ENCODE assay signal across 8 mouse cellular contexts in the genomic region with DNA sequence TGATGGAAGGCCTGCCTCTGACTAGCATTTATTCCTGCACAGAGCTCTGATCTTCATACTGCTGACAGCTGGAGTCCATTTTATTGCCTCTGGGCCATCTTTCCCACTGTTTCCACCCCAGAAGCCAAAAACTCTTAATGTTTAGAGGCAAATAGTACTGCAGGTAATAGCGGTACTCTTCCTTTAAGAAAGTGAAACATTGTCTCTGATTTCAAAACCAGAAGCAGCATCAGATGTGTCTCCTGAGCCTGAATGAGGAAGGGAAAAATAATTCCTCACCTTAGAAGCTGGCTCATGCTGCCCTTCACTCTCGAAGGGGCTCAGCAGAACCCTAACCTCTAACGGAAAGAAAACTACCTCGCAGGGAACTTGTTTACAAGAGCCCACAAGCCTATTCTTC. TPM values are rescaled to one million over a fixed set of nuclear protein-coding genes. Genes with fewer than 3 reads are reported as not detected.
DNase-seq lines count a peak whose midpoint lies in the region; ATAC-seq and TF ChIP-seq lines count a peak whose summit lies in the region.

No protein-coding gene starts in this region.

- H3K36me3 ChIP-seq in forebrain, embryonic 12.5 days (replicated peaks), result peaks cover 41% of the 10 kb centered on the region
- no peaks in the 10 kb centered on the region for H3K36me3 ChIP-seq in forebrain, postnatal 0 days (ENCODE audit: insufficient read depth)
- H3K36me3 ChIP-seq in kidney, embryonic 15.5 days, result peaks cover 47% of the 10 kb centered on the region
- H3K36me3 ChIP-seq in ES-E14 (ENCODE audit: control insufficient read depth, insufficient read depth, low read length, poor library complexity, severe bottlenecking), result peaks cover 12% of the 10 kb centered on the region; the same call in 1 of the 2 replicates
- H3K36me3 ChIP-seq in limb, embryonic 11.5 days (ENCODE audit: control insufficient read depth, insufficient read depth, low read length), result peaks cover 35% of the 10 kb centered on the region

- no peak for DNase-seq in forebrain, postnatal 0 days
- no peak for DNase-seq in kidney, postnatal 4 days
- no peak for DNase-seq in ES-E14 (ENCODE audit: low read depth, low spot score)
- DNase-seq in limb, embryonic 11.5 days (ENCODE audit: low spot score), result no peak
- no peak for DNase-seq in layer of hippocampus, postnatal 10 days (ENCODE audit: low spot score in 2 of 2)

- no peak overlapping the region for H3K4me2 ChIP-seq in forebrain, embryonic 12.5 days
- no peak overlapping the region for H3K4me2 ChIP-seq in forebrain, postnatal 0 days (ENCODE audit: low read depth)
- peak overlapping the region; percentile 71 for H3K4me2 ChIP-seq in kidney, embryonic 15.5 days
- H3K4me2 ChIP-seq in limb, embryonic 11.5 days (ENCODE audit: low read depth, severe bottlenecking), result 0 out of 2 replicates have a peak overlapping the region, but pooled peaks have one; percentile 58

- no peak overlapping the region for H3K27ac ChIP-seq in forebrain, embryonic 12.5 days
- H3K27ac ChIP-seq in forebrain, postnatal 0 days (ENCODE audit: low read depth, low read length), result no peak overlapping the region
- H3K27ac ChIP-seq in kidney, embryonic 15.5 days, result no peak overlapping the region
- peak overlapping the region; percentile 1; the same call in 1 of the 2 replicates for H3K27ac ChIP-seq in ES-E14 (ENCODE audit: insufficient read depth, low read depth, low read length, poor library complexity, severe bottlenecking)
- H3K27ac ChIP-seq in limb, embryonic 11.5 days (replicated peaks; ENCODE audit: low read depth, low read length), result no peak overlapping the region

- peak overlapping the region; percentile 71 for H3K4me3 ChIP-seq in forebrain, embryonic 12.5 days (replicated peaks)
- H3K4me3 ChIP-seq in forebrain, postnatal 0 days (ENCODE audit: low read depth, low read length), result no peak overlapping the region
- H3K4me3 ChIP-seq in kidney, embryonic 15.5 days (replicated peaks), result peak overlapping the region; percentile 80
- H3K4me3 ChIP-seq in ES-E14 (ENCODE audit: insufficient read depth in 1 of 2, low read depth in 1 of 2, low read length in 2 of 2, poor library complexity in 1 of 2, severe bottlenecking in 1 of 2), result peak overlapping the region; percentile 78 to 96
- no peak overlapping the region for H3K4me3 ChIP-seq in limb, embryonic 11.5 days (ENCODE audit: low read depth, low read length)

- no peak for TF ChIP-seq CTCF in forebrain, postnatal 0 days (IDR thresholded peaks at IDR 0.05; ENCODE audit: low read depth)

- peaks cover 8% of the 10 kb centered on the region; the same call in 1 of the 2 replicates for H3K4me1 ChIP-seq in forebrain, embryonic 12.5 days
- H3K4me1 ChIP-seq in forebrain, postnatal 0 days (ENCODE audit: insufficient read depth), result no peaks in the 10 kb centered on the region
- H3K4me1 ChIP-seq in kidney, embryonic 15.5 days, result peaks cover 7% of the 10 kb centered on the region; the same call in 1 of the 2 replicates
- H3K4me1 ChIP-seq in ES-E14 (ENCODE audit: control insufficient read depth in 2 of 2, insufficient read depth in 2 of 2, low read length in 2 of 2, poor library complexity in 1 of 2), result peaks cover 0 to 5% of the 10 kb centered on the region in 2 experiments; a peak in 2 of 4 replicates
- H3K4me1 ChIP-seq in limb, embryonic 11.5 days (ENCODE audit: control insufficient read depth, insufficient read depth, low read length), result no peaks in the 10 kb centered on the region

- H3K27me3 ChIP-seq in forebrain, embryonic 12.5 days, result no peaks in the 10 kb centered on the region
- H3K27me3 ChIP-seq in forebrain, postnatal 0 days (ENCODE audit: insufficient read depth, low read length), result no peaks in the 10 kb centered on the region
- no peaks in the 10 kb centered on the region for H3K27me3 ChIP-seq in kidney, embryonic 15.5 days
- no peaks in the 10 kb centered on the region for H3K27me3 ChIP-seq in limb, embryonic 11.5 days (ENCODE audit: control insufficient read depth, insufficient read depth, low read length)

- peaks cover 36% of the 10 kb centered on the region for H3K9me3 ChIP-seq in forebrain, embryonic 12.5 days
- H3K9me3 ChIP-seq in forebrain, postnatal 0 days (ENCODE audit: low read length), result no peaks in the 10 kb centered on the region
- H3K9me3 ChIP-seq in kidney, embryonic 15.5 days (replicated peaks), result peaks cover 40% of the 10 kb centered on the region
- no peaks in the 10 kb centered on the region for H3K9me3 ChIP-seq in ES-E14 (ENCODE audit: control insufficient read depth, insufficient read depth, low read depth, low read length)
- peaks cover 2% of the 10 kb centered on the region; the same call in 1 of the 2 replicates for H3K9me3 ChIP-seq in limb, embryonic 11.5 days (ENCODE audit: control insufficient read depth, low read length)

- WGBS in forebrain, embryonic 12.5 days, result 95% methylated on average over 4 of the region's 4 CpGs
- 94% methylated on average over 4 of the region's 4 CpGs for WGBS in forebrain, postnatal 0 days
- WGBS in kidney, embryonic 15.5 days, result 96% methylated on average over 4 of the region's 4 CpGs
- WGBS in limb, embryonic 11.5 days, result 97% methylated on average over 4 of the region's 4 CpGs

- H3K9ac ChIP-seq in forebrain, embryonic 12.5 days, result no peak overlapping the region
- H3K9ac ChIP-seq in forebrain, postnatal 0 days, result no peak overlapping the region
- no peak overlapping the region for H3K9ac ChIP-seq in kidney, embryonic 15.5 days
- H3K9ac ChIP-seq in ES-E14 (ENCODE audit: insufficient read depth, low read depth, low read length, poor library complexity, severe bottlenecking), result peak overlapping the region; percentile 93
- H3K9ac ChIP-seq in limb, embryonic 11.5 days (ENCODE audit: low read length), result no peak overlapping the region

- in situ Hi-C loops in ES-E14 (cut with MboI; ENCODE audit: low sequenced_read_pairs in 2 of 2, unreplicated experiment in 2 of 2), result loop anchor here (5.0 kb wide), 1 partner anchor 141 kb away; no protein-coding TSS in a partner anchor

- ATAC-seq in forebrain, embryonic 12.5 days (ENCODE audit: low FRiP score), result no peak
- no peak for ATAC-seq in forebrain, postnatal 0 days
- ATAC-seq in kidney, embryonic 15.5 days (replicated peaks; ENCODE audit: low FRiP score), result no peak
- ATAC-seq in limb, embryonic 11.5 days (ENCODE audit: insufficient number of reproducible peaks, low FRiP score, low TSS enrichment, low read depth), result no peak
- ATAC-seq in CD4-positive, CD25-positive, alpha-beta regulatory T cell, adult 4 months, result no peak

TF ChIP-seq in ES-E14, 5 proteins besides CTCF, POLR2A, EP300 and RAD21:
- no peak for TF ChIP-seq ZC3H11A (IDR thresholded peaks at IDR 0.05; ENCODE audit: borderline replicate concordance, low read depth, low read length)
- no peak for TF ChIP-seq CHD2 (IDR thresholded peaks at IDR 0.05; ENCODE audit: low read depth, low read length)
- no peak for TF ChIP-seq HCFC1 (IDR thresholded peaks at IDR 0.05; ENCODE audit: borderline replicate concordance, insufficient read depth, low read length)
- no peak for TF ChIP-seq ZNF384 (IDR thresholded peaks at IDR 0.05; ENCODE audit: low read depth, low read length)
- TF ChIP-seq MAFK (IDR thresholded peaks at IDR 0.05; ENCODE audit: insufficient read depth, low read depth, low read length), result no peak

RNA-seq across cellular contexts. Expression of a gene that starts 26.8 kb away (rescaled TPM):
- polyA plus RNA-seq in forebrain, embryonic 12.5 days (2016; fragmentation: Nextera tagmentation; extraction: Ambion mirVana), result 71.4 and 78.3 TPM in 2 replicates
- total RNA-seq in forebrain, postnatal 0 days (2014; rRNA removed), result 77.5 and 88.8 TPM in 2 replicates
- polyA plus RNA-seq in forebrain, postnatal 0 days (2015; fragmentation: Nextera tagmentation; extraction: Ambion mirVana), result 116 and 144 TPM in 2 replicates
- polyA plus RNA-seq in kidney, embryonic 15.5 days (2015; fragmentation: Nextera tagmentation; extraction: Ambion mirVana), result 45.2 and 47.6 TPM in 2 replicates
- 23.3 and 27.4 TPM in 2 replicates for total RNA-seq in ES-E14 (2012; rRNA removed)
- polyA plus RNA-seq in limb, embryonic 11.5 days (2014; fragmentation: Nextera tagmentation; extraction: Ambion mirVana), result 57.2 and 61.0 TPM in 2 replicates
- polyA plus RNA-seq in CD4-positive, CD25-positive, alpha-beta regulatory T cell, adult 4 months (2017; shearing (Covaris generic)), result 10 to 100 TPM; 85.5 to 86.7 TPM
- 100 to 1,000 TPM; 143 to 151 TPM for total RNA-seq in layer of hippocampus, postnatal 10 days (2021)

Comparison
In these comparisons a context has a peak if more than half of its experiments do, and no peak if none do; other contexts are left out.
1. H3K4me3 ChIP-seq: peak in forebrain, embryonic 12.5 days (single experiment), kidney, embryonic 15.5 days (single experiment) and ES-E14 (2 of 2); none in forebrain, postnatal 0 days (single experiment) and limb, embryonic 11.5 days (single experiment).
2. H3K4me2 ChIP-seq: peak in kidney, embryonic 15.5 days (single experiment) and limb, embryonic 11.5 days (single experiment); none in forebrain, embryonic 12.5 days (single experiment) and forebrain, postnatal 0 days (single experiment).